Mouse (Mus musculus) heart, embryonic 14.5 days (tissue): ENCODE results near the gene Lrrc37a. TPM values are rescaled to one million over a fixed set of nuclear protein-coding genes. Genes with fewer than 3 reads are reported as not detected.

Experiments
- ATAC-seq: fragments of 200-750 bp; cut with Nextera tagmentation; 2 replicates; pipeline ENCODE4 v1.8.0; 2017; ENCODE audit warnings: low read depth, moderate TSS enrichment; ENCODE audit not compliant: insufficient number of reproducible peaks, insufficient read depth, low FRiP score
- H3K27ac ChIP-seq, 2 experiments: fragments of 200-500 bp in 1 of 2; fragments of 300-500 bp in 1 of 2; sonication (generic) in 1 of 2; replicated peaks in 1 of 2; 2 replicates each; pipeline ENCODE4 v1.5.1; 2012 to 2014; ENCODE audit warnings: low read depth in 2 of 2, low read length in 2 of 2, control low read depth in 1 of 2, mild to moderate bottlenecking in 1 of 2, mixed read lengths in 1 of 2; ENCODE audit not compliant: control insufficient read depth in 1 of 2, insufficient read depth in 1 of 2
- H3K27me3 ChIP-seq: fragments of 300-500 bp; sonication (generic); 2 replicates; pipeline ENCODE4 v1.6.1; 2014; ENCODE audit warnings: mild to moderate bottlenecking, low read length, control low read depth; ENCODE audit not compliant: control insufficient read depth, insufficient read depth
- H3K36me3 ChIP-seq: fragments of 300-500 bp; sonication (generic); 2 replicates; pipeline ENCODE4 v1.6.1; 2014; ENCODE audit warnings: mild to moderate bottlenecking, control low read depth, low read length, mixed read lengths; ENCODE audit not compliant: control insufficient read depth, insufficient read depth
- H3K4me1 ChIP-seq, 2 experiments: fragments of 200-500 bp in 1 of 2; fragments of 300-500 bp in 1 of 2; sonication (generic) in 1 of 2; 2 replicates each; pipeline ENCODE4 v1.6.1; 2012 to 2014; ENCODE audit warnings: low read length in 2 of 2, control low read depth in 1 of 2, mixed read lengths in 1 of 2; ENCODE audit not compliant: control insufficient read depth in 2 of 2, insufficient read depth in 2 of 2
- H3K4me2 ChIP-seq: fragments of 300-500 bp; sonication (generic); 2 replicates; pipeline ENCODE4 v1.6.1; 2014; ENCODE audit warnings: mild to moderate bottlenecking, low read length
- H3K4me3 ChIP-seq, 2 experiments: fragments of 200-500 bp in 1 of 2; fragments of 300-500 bp in 1 of 2; sonication (generic) in 1 of 2; 2 replicates each; pipeline ENCODE4 v1.5.1; 2012 to 2014; ENCODE audit warnings: low read length in 2 of 2, mild to moderate bottlenecking in 2 of 2, control low read depth in 1 of 2, low read depth in 1 of 2, moderate library complexity in 1 of 2; ENCODE audit not compliant: control insufficient read depth in 1 of 2, insufficient read depth in 1 of 2
- H3K9ac ChIP-seq: fragments of 300-500 bp; sonication (generic); 2 replicates; pipeline ENCODE4 v1.6.1; 2014; ENCODE audit warnings: mild to moderate bottlenecking, low read length
- H3K9me3 ChIP-seq: fragments of 300-500 bp; sonication (generic); 2 replicates; pipeline ENCODE4 v1.6.1; 2016; ENCODE audit warnings: low read length, control low read depth; ENCODE audit not compliant: control insufficient read depth
- WGBS: fragments of 180-500 bp; shearing (Covaris S2); extraction: QIAGEN DNeasy Blood & Tissue Kit; methylation state at CpG from one replicate; pipeline ENCODE4 v1.1.7; 2014; 5-methylcytosine and 5-hydroxymethylcytosine counted together
- polyA plus RNA-seq: library from polyadenylated mRNA; unstranded; fragments of >200 nt; fragmentation: Nextera tagmentation; extraction: Ambion mirVana; gene quantifications from 2 replicates; pipeline ENCODE4 v1.2.1, GENCODE M21; 2014

The Lrrc37a gene
- polyA plus RNA-seq, 1 experiment from 2014 or later = not detected

GRCm38 (mm10) chr11:103425031-103425430 is 79.4 kb downstream of the Lrrc37a start:
- H3K27me3 ChIP-seq = no peaks in the 10 kb centered on the region
- H3K9ac ChIP-seq = no peak overlapping the region
- ATAC-seq = no peak
- H3K4me3 ChIP-seq = no peak overlapping the region
- no peaks in the 10 kb centered on the region for H3K36me3 ChIP-seq
- 12% methylated on average over 5 of the region's 5 CpGs for WGBS
- H3K4me2 ChIP-seq = no peak overlapping the region
- H3K27ac ChIP-seq = no peak overlapping the region
- no peaks in the 10 kb centered on the region for H3K4me1 ChIP-seq
- no peaks in the 10 kb centered on the region for H3K9me3 ChIP-seq

- Histone ChIP-seq H3K9ac (no peak overlapping the region), H3K36me3 (no peaks in the 10 kb centered on the region), H3K27ac (no peak overlapping the region), H3K4me3 (no peak overlapping the region), H3K4me1 (no peaks in the 10 kb centered on the region), H3K9me3 (no peaks in the 10 kb centered on the region), H3K27me3 (no peaks in the 10 kb centered on the region), H3K4me2 (no peak overlapping the region)
- ATAC-seq = no peak
- WGBS = 80% methylated on average over 13 of the region's 13 CpGs
Measured at GRCm38 (mm10) chr11:103419667-103420066, 84.7 kb downstream of the Lrrc37a start.

- Histone ChIP-seq H3K4me1 (no peaks in the 10 kb centered on the region), H3K36me3 (no peaks in the 10 kb centered on the region), H3K9me3 (no peaks in the 10 kb centered on the region), H3K27ac (no peak overlapping the region), H3K9ac (no peak overlapping the region), H3K4me3 (no peak overlapping the region), H3K4me2 (no peak overlapping the region), H3K27me3 (no peaks in the 10 kb centered on the region)
- no peak for ATAC-seq
- 66% methylated on average over 5 of the region's 5 CpGs for WGBS
Measured at GRCm38 (mm10) chr11:103419226-103419625, 85.2 kb downstream of the Lrrc37a start.

- H3K27ac ChIP-seq = no peak overlapping the region
- H3K9me3 ChIP-seq = no peaks in the 10 kb centered on the region
- H3K4me1 ChIP-seq = peaks cover 3 to 12% of the 10 kb centered on the region in 2 experiments; a peak in 2 of 4 replicates
- no peaks in the 10 kb centered on the region for H3K36me3 ChIP-seq
- WGBS = 90% methylated on average over 1 of the region's 1 CpGs
- no peak overlapping the region for H3K9ac ChIP-seq
- no peak for ATAC-seq
- H3K27me3 ChIP-seq = no peaks in the 10 kb centered on the region
- peak overlapping the region; percentile 96; the same call in 1 of the 2 replicates for H3K4me2 ChIP-seq
- no peak overlapping the region for H3K4me3 ChIP-seq
Measured at GRCm38 (mm10) chr11:103413516-103413915, 90.9 kb downstream of the Lrrc37a start.

- H3K27ac ChIP-seq = peak overlapping the region in 1 of 2 experiments; percentile 45; a peak in 2 of 4 replicates
- H3K4me1 ChIP-seq = peaks cover 3 to 12% of the 10 kb centered on the region in 2 experiments; a peak in 2 of 4 replicates
- WGBS = 2% methylated on average over 14 of the region's 14 CpGs
- peak overlapping the region; percentile 79 to 93 for H3K4me3 ChIP-seq
- no peaks in the 10 kb centered on the region for H3K9me3 ChIP-seq
- ATAC-seq = peak; percentile 52; the same call in 1 of the 2 replicates
- H3K9ac ChIP-seq = peak overlapping the region; percentile 93
- H3K36me3 ChIP-seq = no peaks in the 10 kb centered on the region
- peak overlapping the region; percentile 96 for H3K4me2 ChIP-seq
- no peaks in the 10 kb centered on the region for H3K27me3 ChIP-seq
Measured at GRCm38 (mm10) chr11:103412950-103413423, 91.4 kb downstream of the Lrrc37a start.

- peaks cover 3 to 12% of the 10 kb centered on the region in 2 experiments; a peak in 2 of 4 replicates for H3K4me1 ChIP-seq
- H3K4me2 ChIP-seq = peak within 1 kb of the TSS; percentile 96
- H3K9ac ChIP-seq = peak within 1 kb of the TSS; percentile 93
- H3K36me3 ChIP-seq = no peaks in the 10 kb centered on the region
- no peaks in the 10 kb centered on the region for H3K9me3 ChIP-seq
- H3K4me3 ChIP-seq = peak within 1 kb of the TSS; percentile 79 to 93
- WGBS = under 1% methylated on average over 66 of the region's 67 CpGs
- H3K27me3 ChIP-seq = no peaks in the 10 kb centered on the region
- peak within 1 kb of the TSS; percentile 2 to 45; a peak in 3 of 4 replicates for H3K27ac ChIP-seq
- ATAC-seq = peak; percentile 94
Measured at GRCm38 (mm10) chr11:103411981-103412949, 92.1 kb downstream of the Lrrc37a start, which contains the start of gene Plekhm1. TSS of gene Plekhm1 (minus strand) at chr11:103412687.

GRCm38 (mm10) chr11:103411301-103411700 is 93.1 kb downstream of the Lrrc37a start:
- H3K4me3 ChIP-seq = no peak overlapping the region; a peak in 1 of 4 replicates
- H3K9ac ChIP-seq = no peak overlapping the region
- no peaks in the 10 kb centered on the region for H3K9me3 ChIP-seq
- H3K27ac ChIP-seq = no peak overlapping the region
- 0 out of 2 replicates have a peak, but pooled peaks cover 2% of the 10 kb centered on the region for H3K36me3 ChIP-seq
- no peak for ATAC-seq
- H3K27me3 ChIP-seq = no peaks in the 10 kb centered on the region
- H3K4me2 ChIP-seq = peak overlapping the region; percentile 96
- H3K4me1 ChIP-seq = peaks cover 3 to 12% of the 10 kb centered on the region in 2 experiments; a peak in 2 of 4 replicates
- WGBS = 77% methylated on average over 1 of the region's 1 CpGs
